Mouse (Mus musculus): Measurements from ENCODE around the gene Cdc42. TPM values are rescaled to one million over a fixed set of nuclear protein-coding genes. Genes with fewer than 3 reads are reported as not detected.

Cdc42 gene
- total RNA-seq, 1 experiment from 2014 or later: 429 TPM

DNA sequence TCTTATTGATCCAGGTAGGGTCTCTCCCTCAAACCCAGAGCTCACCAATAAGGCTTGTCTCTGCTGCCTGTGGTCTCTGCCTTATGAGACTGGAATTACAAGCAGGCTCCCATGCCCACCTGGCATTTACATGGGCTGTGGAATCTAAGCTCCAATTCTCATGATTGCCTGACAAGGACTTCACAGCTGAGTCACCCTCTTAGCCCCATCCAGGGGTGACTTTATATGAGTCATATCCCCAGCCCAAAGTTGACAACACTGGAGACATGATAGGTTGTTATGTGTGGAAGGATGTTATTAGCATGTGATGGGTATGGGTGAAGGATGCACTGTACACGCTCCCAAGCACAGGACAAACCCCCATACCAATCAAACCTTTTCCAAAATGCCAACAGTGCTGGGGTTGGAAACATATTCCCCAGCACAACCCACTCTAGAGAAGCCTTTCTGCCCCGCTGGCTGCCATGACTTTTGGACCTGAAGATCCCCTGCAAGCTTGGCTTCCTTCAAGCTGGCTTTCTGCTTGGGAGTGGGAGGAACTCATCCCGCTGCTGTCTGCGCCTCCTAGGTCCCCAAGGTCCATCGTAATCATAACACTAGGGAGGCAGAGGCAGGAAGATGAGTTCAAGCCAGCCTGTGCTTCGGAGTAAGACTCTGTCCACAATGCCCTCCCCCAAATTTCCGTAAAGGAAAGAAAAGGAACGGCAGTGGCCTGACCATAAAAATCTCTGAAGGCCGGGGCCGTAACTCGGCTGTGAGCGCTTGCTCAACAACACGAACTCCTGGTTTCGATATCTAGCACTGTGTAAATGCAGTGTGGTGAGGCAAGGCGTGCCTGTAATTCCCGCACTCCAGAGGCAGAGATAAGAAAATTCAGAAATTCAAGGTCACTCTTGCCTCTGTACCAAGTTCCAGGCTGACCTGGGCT is 14.3 kb upstream of the Cdc42 start:
- DNase-seq: no peak

DNA sequence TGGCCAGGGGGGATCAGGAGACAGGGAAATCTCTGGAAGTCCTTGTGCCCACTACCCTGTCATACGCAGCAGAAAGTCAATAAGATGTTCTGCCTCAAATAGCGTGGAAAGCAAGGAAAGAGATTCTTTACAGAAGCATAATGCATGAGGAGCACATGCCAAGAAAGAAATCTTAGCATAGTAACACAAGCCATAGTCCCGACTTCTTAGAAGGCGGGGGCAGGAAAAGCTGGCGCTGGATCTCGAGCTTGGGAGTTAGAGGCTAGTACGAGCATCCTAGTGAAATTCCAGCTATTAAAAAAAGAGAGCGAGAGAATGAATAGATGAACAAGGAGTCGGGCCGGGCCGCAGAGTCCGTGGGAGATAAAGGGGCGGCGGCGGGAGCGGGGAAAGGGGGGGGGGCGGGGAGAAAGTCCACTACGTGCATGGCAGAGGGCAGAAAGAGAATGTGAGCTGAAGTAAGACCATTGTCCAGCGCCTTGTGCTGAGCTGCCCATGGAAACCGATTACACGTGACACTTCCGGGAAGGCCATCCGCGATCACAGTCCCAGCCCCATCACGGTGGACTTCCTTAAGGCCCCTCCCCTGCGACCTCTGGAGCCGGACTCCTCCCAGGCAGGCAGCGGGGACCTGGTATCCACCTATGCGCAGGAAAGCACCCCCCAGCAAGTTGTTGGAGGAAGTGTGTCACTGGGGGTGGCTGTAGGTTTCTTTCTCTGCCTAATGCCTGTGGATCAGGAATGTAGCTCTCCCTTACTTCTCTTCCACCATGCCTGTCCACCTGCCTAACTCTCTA is 12.6 kb upstream of the Cdc42 start:
- DNase-seq: peak; percentile 35

DNA sequence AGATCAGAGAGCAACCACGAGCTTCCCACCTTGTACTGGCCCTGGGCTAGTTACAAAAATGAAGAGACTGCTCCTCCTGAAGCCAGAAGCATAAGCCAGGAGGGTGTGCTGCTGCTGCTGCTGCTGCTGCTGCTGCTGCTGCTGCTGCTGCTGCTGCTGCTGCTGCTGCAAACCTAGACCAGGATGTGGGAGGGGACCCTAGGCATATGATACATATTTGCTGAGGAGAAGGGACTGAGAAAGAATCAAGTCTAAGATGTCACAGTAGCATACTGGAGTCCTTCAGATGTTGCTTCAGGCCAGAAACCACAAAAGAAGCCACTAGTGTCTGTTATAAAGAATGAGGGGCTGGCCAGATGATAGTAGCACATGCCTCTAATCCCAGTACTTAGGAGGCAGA is 10.7 kb upstream of the Cdc42 start:
- no peak for DNase-seq

DNA sequence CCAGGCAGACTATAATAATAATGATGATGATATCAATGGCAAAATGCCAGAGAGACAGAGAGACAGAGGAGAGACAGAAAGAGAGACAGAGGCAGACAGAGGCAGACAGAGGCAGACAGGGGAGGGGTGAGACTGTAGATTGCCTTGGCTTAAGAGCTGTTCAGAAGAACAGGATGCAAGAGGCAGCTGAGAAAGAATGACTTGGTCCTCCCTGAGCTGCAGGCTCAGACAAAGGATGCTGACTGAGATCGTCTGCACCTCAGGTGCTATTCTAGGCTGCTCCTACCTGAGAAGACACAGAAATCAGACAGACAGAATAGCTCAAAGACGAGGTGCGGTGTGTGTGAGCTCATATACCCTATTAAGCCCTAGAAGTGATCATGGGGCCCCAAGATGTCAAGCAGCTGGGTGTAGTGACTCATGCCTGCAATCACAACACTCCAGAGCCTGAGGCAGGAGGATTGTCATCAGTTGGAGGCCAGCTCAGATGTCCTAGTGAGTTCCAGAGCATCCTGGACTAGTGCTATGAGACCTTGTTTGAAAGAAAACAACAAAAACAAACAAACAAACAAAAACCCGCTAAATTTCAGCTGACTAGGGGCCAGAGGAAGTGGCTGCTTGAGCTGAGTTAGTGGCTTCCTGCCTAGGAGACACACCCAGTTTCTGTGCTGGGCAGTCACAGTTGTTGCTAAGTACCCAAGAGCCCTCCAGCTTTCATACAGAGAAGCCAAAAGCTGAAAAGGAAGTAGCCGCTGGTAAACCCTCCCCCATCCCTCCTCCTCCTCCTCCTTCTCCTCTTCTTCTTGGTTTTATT is 10.0 kb upstream of the Cdc42 start:
- DNase-seq: no peak

- DNase-seq: no peak
Observed at GRCm38 (mm10) chr4:137366097-137366496, 8.6 kb upstream of the Cdc42 start.

DNA sequence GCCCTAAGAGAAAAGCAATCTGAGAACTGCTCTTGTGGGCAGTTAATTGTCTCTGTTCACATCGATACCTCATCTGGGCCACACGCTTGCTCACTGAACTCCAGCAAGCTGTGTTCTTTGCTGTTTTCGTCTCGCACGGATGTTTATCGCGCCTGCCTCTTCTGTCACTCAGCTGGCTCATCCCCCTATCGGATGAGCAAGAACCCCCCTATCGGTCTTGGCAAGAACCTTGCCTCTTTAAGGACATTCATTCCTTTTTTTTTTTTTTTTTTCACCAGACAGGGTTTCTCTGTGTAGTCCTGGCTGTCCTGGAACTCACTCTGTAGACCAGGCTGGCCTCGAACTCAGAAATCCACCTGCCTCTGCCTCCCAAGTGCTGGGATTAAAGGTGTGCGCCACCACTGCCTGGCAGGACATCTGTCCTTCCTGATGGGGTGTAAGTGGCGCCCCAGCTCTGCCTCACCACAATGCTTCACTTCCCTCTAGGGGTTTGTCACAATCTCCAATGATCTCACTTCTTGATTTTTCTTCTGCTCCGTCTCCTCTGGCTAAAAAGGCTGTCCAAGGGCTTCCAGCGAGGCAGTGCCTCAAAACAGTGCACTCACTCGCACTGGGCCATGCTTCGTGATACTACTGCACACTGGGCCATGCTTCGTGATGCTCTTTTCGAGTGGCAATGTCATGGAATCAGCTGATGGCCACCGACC is 8.0 kb upstream of the Cdc42 start:
- no peak for DNase-seq

DNA sequence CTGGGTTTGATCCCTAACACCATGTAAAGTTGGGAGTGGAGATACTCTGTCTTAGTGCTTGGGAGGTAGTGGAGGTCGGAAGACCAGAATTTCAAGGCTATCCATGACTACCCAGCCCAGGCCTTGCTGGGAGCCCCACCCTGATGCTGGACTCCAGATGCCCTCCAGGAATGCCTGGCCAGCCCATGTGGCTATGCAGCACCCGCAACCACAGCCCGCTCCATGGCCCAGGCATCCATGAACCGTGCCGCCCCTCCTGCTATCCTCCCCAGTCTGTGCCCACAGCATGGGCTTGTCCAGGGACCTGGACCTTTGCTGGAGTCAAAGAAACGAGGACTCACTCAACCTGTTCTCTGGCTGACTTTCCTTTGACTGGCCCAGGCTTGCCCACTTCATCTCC is 7.3 kb upstream of the Cdc42 start:
- no peak for DNase-seq

DNA sequence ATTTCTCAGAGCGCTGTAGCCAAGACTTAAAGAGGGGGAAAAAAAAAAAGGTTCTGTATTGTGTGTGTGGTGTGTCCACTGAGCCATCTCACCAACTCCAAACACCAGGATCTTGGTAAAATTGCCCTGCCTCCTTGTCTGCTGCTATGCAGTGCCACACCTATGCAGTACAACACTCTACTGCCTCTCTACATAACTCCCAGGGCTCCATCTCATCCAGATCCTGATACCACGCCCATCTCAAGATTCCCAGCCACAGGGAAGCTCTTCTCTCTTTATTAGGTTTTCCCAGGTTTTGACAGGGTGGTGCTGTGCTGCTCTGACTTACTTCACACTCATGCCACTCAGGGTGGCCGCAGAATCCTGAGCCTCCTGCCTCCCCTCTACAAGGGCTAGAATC is 3.5 kb upstream of the Cdc42 start:
- DNase-seq: no peak

DNA sequence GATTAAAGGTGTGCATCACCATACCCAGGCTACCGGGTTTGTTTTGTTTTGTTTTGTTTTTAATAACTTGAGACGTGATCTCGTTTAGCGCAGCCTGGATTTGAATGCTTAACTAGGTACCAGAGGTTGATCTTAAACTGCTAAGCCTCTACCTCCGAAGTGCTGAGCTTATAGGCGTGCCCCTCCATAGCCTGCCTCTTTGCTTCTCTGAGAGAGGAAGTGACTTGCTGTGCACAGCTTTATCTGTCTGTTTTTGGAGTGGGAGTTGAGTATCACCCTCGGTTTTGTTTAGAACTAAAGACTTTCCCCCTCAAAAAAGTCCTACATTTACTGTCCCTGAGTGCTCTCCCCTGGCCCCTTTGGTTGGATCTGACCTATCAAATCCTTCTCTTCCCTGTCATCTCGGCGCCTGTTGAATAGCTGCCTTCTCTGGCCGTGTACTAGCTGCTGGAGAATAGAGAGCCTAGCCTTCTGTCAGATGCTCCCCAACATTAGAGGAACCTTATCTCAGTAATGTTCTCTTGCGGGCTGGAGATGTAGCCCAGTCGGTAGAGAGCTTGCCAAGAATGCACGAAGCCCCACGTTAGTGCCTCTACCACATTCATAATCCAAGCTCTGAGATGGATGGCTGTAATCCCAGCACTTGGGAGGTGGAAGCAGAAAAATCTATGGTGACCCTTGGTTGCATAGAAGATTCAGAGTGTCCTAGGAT is 927 bp upstream of the Cdc42 start:
- DNase-seq: no peak

DNA sequence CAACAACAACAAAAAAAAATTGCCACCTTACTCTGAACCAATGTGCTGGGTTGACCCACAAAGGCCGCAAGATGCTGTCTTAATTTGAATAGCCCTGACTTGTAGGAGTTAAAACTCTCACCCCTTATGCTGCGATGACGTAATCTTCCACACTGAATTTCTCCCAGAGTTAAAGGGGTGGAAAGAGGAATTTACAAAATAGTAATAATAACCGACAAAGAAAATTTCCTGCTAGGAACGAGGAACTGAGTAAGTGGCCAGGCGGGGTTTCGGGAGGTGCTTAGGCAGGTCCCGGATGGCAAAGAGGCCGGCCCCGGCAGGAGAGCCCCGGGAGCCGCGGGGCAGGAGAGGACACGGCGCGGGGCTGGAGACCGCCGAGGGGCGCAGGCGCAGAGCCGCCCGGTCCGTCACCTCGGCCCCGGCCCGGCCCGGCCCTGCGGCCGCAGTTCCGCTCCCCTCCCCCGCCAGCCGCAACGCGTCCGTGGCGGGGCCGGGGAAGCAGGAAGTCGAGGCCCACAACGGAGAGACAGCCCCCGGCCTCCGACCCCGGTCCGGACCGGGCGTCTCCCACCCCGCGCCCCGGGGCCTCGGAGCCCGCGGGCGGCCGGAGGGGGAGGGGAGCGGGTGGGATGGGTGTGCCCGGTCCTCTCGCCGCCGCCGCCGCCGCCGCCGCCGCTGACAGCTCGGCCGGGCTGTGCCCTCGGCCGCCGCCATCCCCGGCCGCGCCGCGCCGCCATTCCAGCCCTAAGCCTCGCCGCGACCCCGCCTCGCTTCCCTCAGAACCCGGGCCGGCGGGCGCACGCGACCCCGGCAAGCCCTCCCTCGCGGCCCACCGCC is 628 bp downstream of the Cdc42 start:
- DNase-seq: peak; percentile 75

DNA sequence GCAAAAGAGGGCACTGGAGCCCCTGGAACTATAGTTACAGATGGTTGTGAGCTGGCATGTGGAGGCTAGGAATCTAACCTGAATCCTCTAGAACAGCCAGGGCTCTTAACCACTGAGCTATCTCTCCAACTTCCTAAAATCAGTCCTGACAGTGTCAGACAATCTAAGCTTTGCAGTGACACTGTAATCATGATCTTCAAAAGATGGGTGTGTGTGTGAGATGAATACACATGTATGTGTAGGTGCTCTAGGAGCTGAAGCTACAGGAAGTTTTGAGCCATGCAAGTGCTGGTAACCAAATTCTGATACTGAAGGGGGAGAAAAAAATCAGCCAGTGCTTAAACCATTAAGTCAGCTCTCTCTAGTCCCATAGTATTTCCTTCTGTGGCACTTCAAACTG is 6.9 kb downstream of the Cdc42 start:
- DNase-seq: no peak

GRCm38 (mm10) chr4:137345790-137346189 is 11.7 kb downstream of the Cdc42 start:
- no peak for DNase-seq

GRCm38 (mm10) chr4:137345112-137345511 is 12.4 kb downstream of the Cdc42 start:
- no peak for DNase-seq

GRCm38 (mm10) chr4:137342816-137343215 is 14.7 kb downstream of the Cdc42 start:
- DNase-seq: no peak

DNA sequence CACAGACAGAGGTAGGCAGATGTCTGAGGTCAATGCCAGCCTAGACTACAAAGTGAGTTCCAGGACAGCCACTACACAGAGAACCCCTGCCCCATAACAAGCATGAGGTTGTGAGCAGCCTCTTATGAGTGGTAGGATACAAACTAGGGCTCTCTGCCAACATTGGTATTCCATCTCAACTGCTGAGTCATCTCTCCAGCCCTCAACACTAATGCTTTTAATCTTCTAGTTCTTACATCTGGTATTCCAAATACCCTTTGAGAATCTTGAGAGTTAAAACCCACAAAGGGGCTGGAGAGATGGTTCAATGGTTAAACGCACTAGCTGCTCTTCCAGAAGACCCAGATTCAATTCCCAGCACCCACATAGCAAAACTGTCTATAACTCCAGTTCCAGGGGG is 18.1 kb downstream of the Cdc42 start:
- DNase-seq: no peak

- peak; percentile 26 for DNase-seq
Observed at GRCm38 (mm10) chr4:137336468-137336867, 21.1 kb downstream of the Cdc42 start.

DNA sequence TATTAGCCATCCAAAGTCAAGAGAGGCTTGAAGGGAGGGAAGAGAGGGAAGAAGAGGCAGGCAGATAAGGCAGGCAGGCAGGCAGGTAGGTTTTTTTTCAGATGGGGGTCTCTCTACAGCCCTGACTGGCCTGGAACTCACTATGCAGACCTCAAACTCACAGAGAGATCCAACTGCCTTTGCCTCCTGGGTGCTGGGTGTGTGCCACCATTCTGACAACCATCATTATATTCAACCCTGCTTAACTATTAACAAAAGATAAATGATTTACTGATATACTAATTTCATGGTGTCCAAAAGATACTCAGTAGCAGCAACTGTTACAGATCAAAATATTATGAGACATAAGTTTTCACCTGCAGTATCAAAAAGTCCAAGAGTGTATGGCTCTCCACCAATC is 25.5 kb downstream of the Cdc42 start:
- no peak for DNase-seq

DNA sequence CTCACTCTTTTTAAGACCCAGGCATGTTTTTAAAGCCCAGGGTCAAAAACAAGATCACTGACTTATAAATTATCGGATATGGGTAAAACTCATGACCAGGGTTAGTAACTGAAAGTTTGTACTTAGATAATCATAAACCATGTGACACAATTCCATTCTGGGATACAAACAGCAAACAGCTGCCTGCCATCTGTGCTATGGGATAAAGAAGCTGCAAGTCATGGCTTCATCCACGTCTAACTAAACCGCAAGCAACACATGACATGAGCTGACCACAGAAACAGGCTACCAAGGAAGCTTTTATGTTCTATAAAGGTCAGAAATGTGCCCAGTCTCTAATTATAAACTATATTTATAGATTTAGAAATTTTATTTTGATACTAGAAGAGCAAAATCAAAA is 31.0 kb downstream of the Cdc42 start:
- no peak for DNase-seq

DNA sequence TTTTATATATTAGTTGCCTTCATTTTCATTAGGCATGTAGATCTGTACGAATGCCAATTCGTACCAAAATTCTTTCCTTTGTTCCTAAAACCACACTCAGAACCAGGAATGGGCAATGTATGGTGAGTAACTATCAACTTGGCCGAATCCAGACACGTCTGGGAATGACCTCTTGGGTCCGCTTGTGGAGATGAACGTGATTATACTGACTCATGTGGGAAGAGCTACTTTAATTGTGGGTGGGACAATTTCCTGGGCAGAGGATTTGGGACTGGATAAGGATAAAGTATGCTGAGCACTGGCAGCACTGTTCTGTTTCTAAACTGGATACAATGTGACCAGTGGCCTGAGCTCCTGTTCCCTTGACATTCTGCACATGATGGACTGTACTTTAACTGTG is 32.6 kb downstream of the Cdc42 start:
- DNase-seq: no peak

DNA sequence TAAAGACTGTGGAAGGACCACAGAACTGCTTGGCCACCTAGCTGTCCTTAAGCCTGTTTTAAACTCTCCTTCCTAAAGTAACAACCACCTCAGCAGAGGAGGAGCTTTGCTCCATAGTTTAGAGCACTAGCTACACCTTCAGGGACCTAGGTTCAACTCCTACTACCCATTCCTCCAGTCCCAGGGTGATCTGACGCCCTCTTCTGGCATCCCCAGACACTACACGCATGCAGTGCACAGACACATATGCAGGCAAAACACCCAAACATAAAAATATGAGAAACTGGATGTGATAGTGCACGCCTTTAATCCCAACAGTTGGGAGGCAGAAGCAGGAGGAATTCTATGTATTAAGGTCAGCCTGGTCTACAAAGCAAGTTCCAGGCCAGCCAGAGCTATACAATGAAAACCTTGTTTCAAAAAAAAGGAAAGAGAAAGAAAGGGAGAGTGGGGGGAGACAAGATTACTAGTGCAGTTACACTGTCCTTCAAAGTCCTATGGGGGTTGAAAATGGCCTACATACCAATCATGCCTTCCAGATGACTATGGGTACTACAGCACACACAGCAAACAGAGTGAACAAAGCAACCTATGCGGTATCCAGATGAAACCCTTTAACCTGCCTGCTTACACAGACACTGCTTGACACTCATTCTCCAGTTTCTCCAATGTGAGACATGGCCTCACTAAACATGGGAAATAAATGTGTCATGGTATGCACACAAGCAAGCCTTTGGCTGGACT is 41.3 kb downstream of the Cdc42 start:
- DNase-seq: no peak
